Mouse (Mus musculus) left cerebral cortex, adult 2 months (tissue): Measurements from ENCODE around the gene Helz2. TPM values are rescaled to one million over a fixed set of nuclear protein-coding genes. Genes with fewer than 3 reads are reported as not detected.
"Not testable (repeated sequence)": the region's sequence is repeated elsewhere in the genome, so short reads cannot be mapped to it uniquely, and the experiment has no call there.

ENCODE experiments used
- DNase-seq, 2 experiments: peaks; one replicate each; pipeline ENCODE4 v3.0.0; 2021 to 2022; ENCODE audit warnings: low spot score in 2 of 2, mixed read lengths in 1 of 2; ENCODE audit errors: extremely low spot score in 1 of 2
- H3K27ac ChIP-seq: fragments of 200-600 bp; 2 replicates; pipeline ENCODE4 v1.8.1; 2022
- H3K4me3 ChIP-seq: fragments of 200-600 bp; 2 replicates; pipeline ENCODE4 v1.8.1; 2022
- CTCF ChIP-seq: fragments of 200-600 bp; IDR thresholded peaks from 2 replicates; pipeline ENCODE4 v1.8.1; 2022; ENCODE audit warnings: antibody characterized with exemption, mild to moderate bottlenecking, moderate library complexity
- intact Hi-C: fragments of 180-260 bp; cut with DNase I; formaldehyde crosslinking; loops from one replicate; pipeline ENCODE4 v1.15.1; 2025
- total RNA-seq, 2 experiments: library from RNA; stranded (reverse); gene quantifications; 2 replicates each; pipeline ENCODE4 v1.2.3; 2021

The Helz2 gene
- total RNA-seq, 2 experiments from 2014 or later = 2.3 to 4.3 TPM

DNA sequence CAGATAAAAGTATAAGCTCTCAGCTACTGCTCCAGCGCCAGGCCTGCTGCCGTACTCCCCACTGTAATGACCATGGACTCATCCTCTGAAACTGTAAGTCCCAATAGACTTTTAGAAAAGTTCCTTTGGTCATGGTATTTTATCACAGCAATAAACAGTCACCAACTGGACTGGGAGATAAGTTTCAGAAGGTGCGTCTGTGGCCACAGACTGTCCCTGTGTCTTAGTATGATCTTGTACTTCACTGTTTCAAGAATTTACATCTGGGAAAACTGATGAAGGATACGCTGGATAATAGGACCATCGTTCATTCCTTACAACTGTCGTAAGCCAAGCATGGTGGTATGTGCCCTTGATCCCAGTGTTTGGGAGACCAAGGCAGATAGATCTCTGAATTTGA is 25.8 kb downstream of the Helz2 start:
- Histone ChIP-seq H3K4me3 (no peak overlapping the region), H3K27ac (no peak overlapping the region)
- TF ChIP-seq CTCF = no peak
- DNase-seq = no peak
- intact Hi-C loops = no loop called here

GRCm38 (mm10) chr2:181213021-181213445 is 28.8 kb downstream of the Helz2 start, which contains the start of gene Srms:
Srms (minus strand) TSS chr2:181213185.
- TF ChIP-seq CTCF = no peak
- intact Hi-C loops = no loop called here

DNA sequence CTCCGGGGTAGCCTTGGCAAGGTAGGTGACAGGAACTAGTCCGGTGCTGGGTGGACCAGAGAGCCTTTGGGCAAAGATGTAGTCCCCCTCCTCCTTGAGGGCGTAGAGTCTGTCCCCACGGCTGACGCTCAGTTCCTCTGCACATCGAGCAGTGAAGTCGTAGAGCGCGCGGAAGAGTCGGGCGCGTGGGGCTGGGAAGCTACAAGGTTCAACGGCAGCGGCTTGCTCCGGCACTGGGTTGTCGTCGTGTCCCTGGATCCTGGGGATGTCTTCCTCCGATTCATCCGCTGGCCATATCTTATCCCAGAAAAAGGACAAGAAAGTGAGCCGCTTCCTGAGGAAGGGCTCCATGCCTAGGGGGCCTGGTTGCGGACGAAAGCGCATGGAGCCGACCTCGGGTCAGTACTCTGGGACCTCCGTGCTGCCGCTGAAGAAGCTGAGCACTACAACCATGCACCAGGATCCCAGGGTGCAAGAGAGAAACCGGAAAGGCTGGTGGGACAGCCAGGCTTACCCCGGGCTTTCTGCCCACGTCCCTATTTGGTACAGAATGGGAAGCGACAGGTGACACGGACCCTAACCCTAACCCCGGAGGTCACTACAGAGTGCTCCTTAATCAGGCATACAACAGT is 29.3 kb downstream of the Helz2 start:
- intact Hi-C loops = no loop called here
- Histone ChIP-seq H3K27ac (no peak overlapping the region), H3K4me3 (peak overlapping the region; percentile 37)
- DNase-seq = no peak
- TF ChIP-seq CTCF = no peak

More at GRCm38 (mm10) chr2:181213021-181213445, 28.8 kb downstream of the Helz2 start, which contains the start of gene Srms:
- Histone ChIP-seq H3K27ac (no peak within 1 kb of the TSS), H3K4me3 (peak within 1 kb of the TSS; percentile 37)
- DNase-seq = no peak

DNA sequence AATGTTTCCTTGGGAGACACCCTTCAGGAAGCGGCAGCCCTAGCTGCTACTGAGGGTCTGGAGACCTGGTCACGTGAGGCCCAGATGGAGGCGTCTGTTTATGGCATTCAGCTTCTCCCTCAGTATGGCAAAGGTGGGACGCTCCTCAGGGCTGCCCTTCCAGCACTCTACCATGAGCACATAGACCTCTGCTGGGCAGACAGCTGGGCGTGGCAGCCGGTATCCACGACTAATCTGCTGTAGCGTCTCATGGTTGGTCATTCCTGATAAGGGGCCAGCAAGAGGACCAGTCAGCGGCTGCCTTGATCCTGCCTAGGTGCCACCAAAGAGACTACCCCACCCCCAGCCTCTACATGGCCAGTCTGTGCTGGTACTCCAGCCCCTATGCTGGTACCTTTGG is 35.7 kb downstream of the Helz2 start:
- H3K4me3 ChIP-seq = no peak overlapping the region
- TF ChIP-seq CTCF = no peak
- no peak overlapping the region for H3K27ac ChIP-seq
- intact Hi-C loops = no loop called here
- no peak for DNase-seq

GRCm38 (mm10) chr2:181205678-181206077 is 36.1 kb downstream of the Helz2 start:
- intact Hi-C loops = no loop called here
- DNase-seq = no peak
- H3K4me3 ChIP-seq = no peak overlapping the region
- no peak for TF ChIP-seq CTCF
- H3K27ac ChIP-seq = no peak overlapping the region

DNA sequence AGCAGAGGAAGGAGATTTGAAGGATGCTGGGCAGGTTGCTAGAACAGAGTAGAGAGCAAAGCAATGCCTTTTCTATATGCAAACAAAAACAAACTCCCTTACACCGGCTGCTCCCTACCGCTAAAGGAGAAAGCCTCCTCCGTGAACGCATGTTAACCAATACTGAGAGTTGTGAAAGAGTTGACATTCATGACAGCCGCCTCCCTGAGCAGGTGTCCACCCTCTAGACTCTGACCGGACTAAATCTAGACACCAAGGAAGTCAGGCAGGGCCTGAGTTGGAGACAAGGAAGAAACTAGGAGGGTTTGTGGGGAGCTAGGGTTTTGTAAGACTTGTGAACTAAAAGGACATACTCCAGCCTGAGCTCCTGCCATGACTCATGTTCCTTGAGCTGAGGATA is 38.9 kb downstream of the Helz2 start:
- TF ChIP-seq CTCF = no peak
- Histone ChIP-seq H3K27ac (no peak overlapping the region), H3K4me3 (no peak overlapping the region)
- intact Hi-C loops = no loop called here
- no peak for DNase-seq

DNA sequence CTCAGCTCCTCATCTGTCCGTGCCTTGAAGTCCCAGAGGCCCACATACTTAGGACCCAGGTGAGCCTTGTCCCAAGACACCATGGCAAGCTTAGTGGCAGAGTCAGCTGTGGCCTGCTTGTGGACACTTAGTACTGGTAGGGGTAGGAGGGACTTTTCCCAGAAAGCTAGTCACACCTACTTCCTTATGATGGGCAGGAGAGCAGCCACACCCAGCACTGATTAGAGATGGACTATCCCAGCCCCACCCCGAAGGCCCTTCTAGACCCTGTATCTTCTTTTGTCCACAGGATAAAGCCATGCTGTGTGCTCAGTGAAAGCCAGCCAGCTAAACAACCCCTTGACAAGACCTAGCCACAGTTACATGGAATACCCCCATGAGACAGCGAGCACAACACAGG is 39.4 kb downstream of the Helz2 start, which contains the start of gene Ptk6:
Gene Ptk6, minus strand, starts transcription at position 368 of the 400 bp plus-strand sequence.
- Histone ChIP-seq H3K27ac (no peak within 1 kb of the TSS), H3K4me3 (no peak within 1 kb of the TSS)
- intact Hi-C loops = no loop called here
- no peak for DNase-seq
- no peak for TF ChIP-seq CTCF

DNA sequence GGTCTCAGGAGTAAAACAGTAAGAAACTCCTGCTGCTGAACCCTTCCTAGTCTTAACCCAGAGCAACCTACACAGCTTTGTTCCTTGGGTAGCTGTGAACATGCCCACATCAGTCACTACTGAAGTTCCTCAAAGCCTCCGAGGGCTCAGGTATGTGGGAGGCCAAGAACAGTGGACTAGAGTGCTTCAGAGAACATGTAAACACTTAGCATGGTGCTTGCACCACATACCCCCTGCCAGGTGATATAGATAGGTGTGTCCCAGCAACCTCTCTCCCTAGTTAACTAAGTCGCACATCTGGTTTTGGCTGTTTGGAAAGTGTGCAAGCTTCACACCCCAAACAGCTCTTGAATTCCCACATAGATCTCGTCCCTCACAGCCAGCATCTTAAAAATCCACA is 40.2 kb downstream of the Helz2 start:
- H3K27ac ChIP-seq = no peak overlapping the region
- intact Hi-C loops = no loop called here
- no peak for DNase-seq
- no peak overlapping the region for H3K4me3 ChIP-seq
- no peak for TF ChIP-seq CTCF

DNA sequence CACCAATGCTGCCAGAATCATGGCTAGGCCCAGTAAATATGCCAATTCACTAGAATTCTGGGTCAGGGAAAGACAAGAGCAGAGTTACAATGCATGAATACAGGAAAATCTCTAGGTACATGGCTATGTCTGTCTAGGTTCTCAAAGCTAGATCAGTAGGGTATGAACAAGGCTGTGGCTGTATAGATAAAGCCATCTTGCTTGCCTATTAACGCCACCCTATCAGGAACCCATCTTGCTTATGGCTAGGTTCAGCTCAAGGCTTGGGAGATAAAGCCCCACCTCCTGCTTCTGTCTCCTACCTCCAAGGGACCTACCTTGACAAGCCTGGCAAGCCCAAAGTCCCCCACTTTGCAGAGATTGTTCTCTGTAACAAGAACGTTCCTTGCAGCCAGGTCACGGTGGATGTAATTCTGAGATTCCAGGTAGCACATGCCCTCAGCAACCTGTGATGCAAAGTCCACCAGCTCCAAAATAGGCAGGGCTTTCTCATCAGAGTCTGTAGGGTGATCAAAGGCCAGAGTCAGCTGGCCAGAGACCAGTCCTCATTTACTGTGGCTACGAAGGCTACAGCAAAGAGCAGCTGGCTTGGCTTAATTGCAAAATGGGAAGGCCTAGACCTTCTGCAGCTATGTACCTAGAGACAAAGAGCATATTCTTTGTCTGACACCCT is 45.1 kb downstream of the Helz2 start:
- H3K4me3 ChIP-seq = no peak overlapping the region
- no peak for DNase-seq
- intact Hi-C loops = no loop called here
- no peak overlapping the region for H3K27ac ChIP-seq
- no peak for TF ChIP-seq CTCF

- intact Hi-C loops = no loop called here
- Histone ChIP-seq H3K27ac (no peak overlapping the region), H3K4me3 (no peak overlapping the region)
- no peak for TF ChIP-seq CTCF
- no peak for DNase-seq
These were observed 48.8 kb downstream of the Helz2 start for GRCm38 (mm10) chr2:181193044-181193443.

- DNase-seq = no peak
- intact Hi-C loops = no loop called here
- TF ChIP-seq CTCF = no peak
- H3K4me3 ChIP-seq = no peak overlapping the region
- no peak overlapping the region for H3K27ac ChIP-seq
These were observed 49.9 kb downstream of the Helz2 start for GRCm38 (mm10) chr2:181191936-181192335.

DNA sequence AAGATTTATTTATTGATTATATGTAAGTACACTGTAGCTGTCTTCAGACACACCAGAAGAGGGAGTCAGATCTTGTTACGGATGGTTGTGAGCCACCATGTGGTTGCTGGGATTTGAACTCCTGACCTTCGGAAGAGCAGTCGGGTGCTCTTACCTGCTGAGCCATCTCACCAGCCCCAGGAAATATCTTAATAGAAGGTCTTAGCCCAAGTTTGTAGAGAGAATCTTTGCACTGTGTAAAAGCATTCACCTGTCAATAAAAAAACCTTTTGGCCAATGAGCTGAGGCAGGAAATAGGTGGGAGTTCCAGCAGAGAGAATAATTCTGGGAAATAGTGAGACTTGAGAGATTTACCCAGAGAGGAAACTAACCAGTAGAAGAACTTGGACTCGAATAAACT is 50.4 kb downstream of the Helz2 start:
- H3K27ac ChIP-seq, intact Hi-C loops, H3K4me3 ChIP-seq, DNase-seq: not testable (repeated sequence)

GRCm38 (mm10) chr2:181189321-181189720 is 52.5 kb downstream of the Helz2 start:
- no peak for TF ChIP-seq CTCF
- DNase-seq = no peak
- no peak overlapping the region; the same call in 1 of the 2 replicates for H3K27ac ChIP-seq
- H3K4me3 ChIP-seq = no peak overlapping the region
- intact Hi-C loops = loop anchor here (5.0 kb wide), 2 partner anchors 83 to 408 kb away; partner anchors contain the start of gene Samd10
